Comparison of ENCODE assay signal across 30 mouse cellular contexts in genomic region chr7:54768683-54769082, GRCm38 (mm10).
DNase-seq lines count a peak whose midpoint lies in the region; ATAC-seq and TF ChIP-seq lines count a peak whose summit lies in the region.
"Had no signal": no experiment of that assay in that cellular context is flagged by ENCODE, and none has a peak within 500 bp of the region (broad histone marks: within the 10 kb centered on the region; RNA-seq: fewer than 3 reads in every experiment).

No protein-coding gene starts in this region.

- no peak for TF ChIP-seq CTCF in MEL (IDR thresholded peaks at IDR 0.05 in 2 of 3, conservative IDR thresholded peaks at IDR 0.05 in 1 of 3; ENCODE audit: control insufficient read depth in 1 of 3, insufficient read depth in 1 of 3, low read depth in 2 of 3, low read length in 3 of 3, poor library complexity in 1 of 3, severe bottlenecking in 1 of 3)

- no peak overlapping the region for H3K4me3 ChIP-seq in forebrain, embryonic 11.5 days (ENCODE audit: low read depth, low read length)
- H3K4me3 ChIP-seq in forebrain, embryonic 13.5 days: no peak overlapping the region
- H3K4me3 ChIP-seq in MEL (ENCODE audit: control insufficient read depth in 1 of 2, insufficient read depth in 1 of 2, low read depth in 2 of 2, low read length in 2 of 2): no peak overlapping the region
- H3K4me3 ChIP-seq: embryonic facial prominence, embryonic 15.5 days; forebrain, embryonic 15.5 days; heart, embryonic 10.5 days; heart, embryonic 15.5 days; layer of hippocampus, adult 2 months; left cerebral cortex, adult 2 months; liver, embryonic 12.5 days; megakaryocyte, embryonic 14.5 days; midbrain, embryonic 15.5 days; neural tube, embryonic 15.5 days had no signal

- no peak for DNase-seq in forebrain, embryonic 11.5 days (ENCODE audit: low spot score)
- peak; percentile 9 for DNase-seq in 416B (ENCODE audit: low read depth)
- DNase-seq in MEL (ENCODE audit: low read depth, low spot score): peak; percentile 14
- DNase-seq in forelimb bud, embryonic 11.5 days (ENCODE audit: low read depth, low spot score): peak; percentile 18
- DNase-seq in adrenal gland, adult (ENCODE audit: inconsistent age in 2 of 2, low spot score in 1 of 2): no peak
- no peak for DNase-seq in frontal cortex, adult 2 months (ENCODE audit: extremely low spot score in 1 of 2, low spot score in 1 of 2)
- DNase-seq: adrenal gland, postnatal 36 days; cerebellum, adult 2 months; cerebellum, postnatal 25 days; gastrocnemius, postnatal 10 days; kidney, adult 2 months; kidney, postnatal 36 days; liver, postnatal 0 days; lung, postnatal 36 days; right cerebral cortex, adult 18-20 months; spleen, adult 18-20 months; thymus, postnatal 14 days had no signal

- H3K4me1 ChIP-seq in forebrain, embryonic 11.5 days (replicated peaks; ENCODE audit: control insufficient read depth, insufficient read depth, low read length): no peaks in the 10 kb centered on the region
- 0 out of 2 replicates have a peak, but pooled peaks cover 4% of the 10 kb centered on the region for H3K4me1 ChIP-seq in forebrain, embryonic 13.5 days
- H3K4me1 ChIP-seq in MEL (ENCODE audit: control insufficient read depth in 1 of 2, insufficient read depth in 2 of 2, low read length in 2 of 2): no peaks in the 10 kb centered on the region
- H3K4me1 ChIP-seq: embryonic facial prominence, embryonic 15.5 days; forebrain, embryonic 15.5 days; heart, embryonic 10.5 days; heart, embryonic 15.5 days; liver, embryonic 12.5 days; megakaryocyte, embryonic 14.5 days; midbrain, embryonic 15.5 days; neural tube, embryonic 15.5 days had no signal

- WGBS in forebrain, embryonic 11.5 days: 19% methylated on average over 3 of the region's 3 CpGs
- 13% methylated on average over 3 of the region's 3 CpGs for WGBS in forebrain, embryonic 13.5 days

- H3K4me2 ChIP-seq in forebrain, embryonic 11.5 days (ENCODE audit: low read depth, low read length, severe bottlenecking): no peak overlapping the region
- no peak overlapping the region for H3K4me2 ChIP-seq in forebrain, embryonic 13.5 days
- H3K4me2 ChIP-seq: embryonic facial prominence, embryonic 15.5 days; forebrain, embryonic 15.5 days; heart, embryonic 15.5 days; liver, embryonic 12.5 days; midbrain, embryonic 15.5 days; neural tube, embryonic 15.5 days had no signal

- no peaks in the 10 kb centered on the region for H3K79me2 ChIP-seq in MEL (ENCODE audit: control insufficient read depth, insufficient read depth, low read length, poor library complexity)

- no peak for TF ChIP-seq EP300 in MEL (IDR thresholded peaks at IDR 0.05; ENCODE audit: low read depth in 1 of 2, low read length in 2 of 2)

- TF ChIP-seq POLR2A in MEL (IDR thresholded peaks at IDR 0.05; ENCODE audit: control insufficient read depth in 1 of 2, insufficient read depth in 1 of 2, low read depth in 1 of 2, low read length in 2 of 2, poor library complexity in 1 of 2): no peak

- H3K9me3 ChIP-seq in forebrain, embryonic 11.5 days (ENCODE audit: control insufficient read depth, low read length): no peaks in the 10 kb centered on the region
- no peaks in the 10 kb centered on the region for H3K9me3 ChIP-seq in forebrain, embryonic 13.5 days (replicated peaks)
- no peaks in the 10 kb centered on the region for H3K9me3 ChIP-seq in MEL (replicated peaks; ENCODE audit: insufficient read depth, low read length)
- H3K9me3 ChIP-seq: embryonic facial prominence, embryonic 15.5 days; forebrain, embryonic 15.5 days; heart, embryonic 10.5 days; heart, embryonic 15.5 days; liver, embryonic 12.5 days; megakaryocyte, embryonic 14.5 days; midbrain, embryonic 15.5 days; neural tube, embryonic 15.5 days had no signal

- H3K27ac ChIP-seq in forebrain, embryonic 11.5 days (ENCODE audit: low read depth, low read length): no peak overlapping the region
- no peak overlapping the region for H3K27ac ChIP-seq in forebrain, embryonic 13.5 days
- H3K27ac ChIP-seq in MEL (ENCODE audit: control insufficient read depth, low read depth, low read length): no peak overlapping the region
- H3K27ac ChIP-seq: embryonic facial prominence, embryonic 15.5 days; forebrain, embryonic 15.5 days; heart, embryonic 10.5 days; heart, embryonic 15.5 days; layer of hippocampus, adult 2 months; left cerebral cortex, adult 2 months; liver, embryonic 12.5 days; midbrain, embryonic 15.5 days; neural tube, embryonic 15.5 days had no signal

- no peaks in the 10 kb centered on the region for H3K27me3 ChIP-seq in forebrain, embryonic 11.5 days (ENCODE audit: control insufficient read depth, insufficient read depth, low read length)
- no peaks in the 10 kb centered on the region for H3K27me3 ChIP-seq in forebrain, embryonic 13.5 days
- H3K27me3 ChIP-seq in MEL (ENCODE audit: control insufficient read depth in 1 of 2, insufficient read depth in 2 of 2, low read length in 2 of 2): no peaks in the 10 kb centered on the region
- H3K27me3 ChIP-seq: embryonic facial prominence, embryonic 15.5 days; forebrain, embryonic 15.5 days; heart, embryonic 15.5 days; liver, embryonic 12.5 days; megakaryocyte, embryonic 14.5 days; midbrain, embryonic 15.5 days; neural tube, embryonic 15.5 days had no signal

- no peaks in the 10 kb centered on the region for H3K36me3 ChIP-seq in forebrain, embryonic 11.5 days (ENCODE audit: control insufficient read depth, insufficient read depth, low read length)
- H3K36me3 ChIP-seq in forebrain, embryonic 13.5 days (ENCODE audit: poor library complexity, severe bottlenecking): no peaks in the 10 kb centered on the region
- no peaks in the 10 kb centered on the region for H3K36me3 ChIP-seq in MEL (ENCODE audit: control insufficient read depth in 1 of 2, insufficient read depth in 2 of 2, low read length in 2 of 2)
- H3K36me3 ChIP-seq: embryonic facial prominence, embryonic 15.5 days; forebrain, embryonic 15.5 days; heart, embryonic 10.5 days; heart, embryonic 15.5 days; liver, embryonic 12.5 days; midbrain, embryonic 15.5 days; neural tube, embryonic 15.5 days had no signal

- peak; percentile 56 for ATAC-seq in forebrain, embryonic 11.5 days (replicated peaks; ENCODE audit: low FRiP score)
- no peak for ATAC-seq in forebrain, embryonic 13.5 days
- ATAC-seq: CD4-positive, CD25-positive, alpha-beta regulatory T cell, adult 4 months; forebrain, embryonic 15.5 days; hindbrain, embryonic 16.5 days; liver, embryonic 12.5 days; liver, postnatal 0 days; midbrain, embryonic 15.5 days had no signal

- H3K9ac ChIP-seq in forebrain, embryonic 11.5 days (ENCODE audit: low read length): no peak overlapping the region
- no peak overlapping the region for H3K9ac ChIP-seq in forebrain, embryonic 13.5 days
- H3K9ac ChIP-seq in MEL (ENCODE audit: control insufficient read depth, low read depth, low read length, poor library complexity, severe bottlenecking): no peak overlapping the region
- H3K9ac ChIP-seq: embryonic facial prominence, embryonic 15.5 days; forebrain, embryonic 15.5 days; heart, embryonic 15.5 days; liver, embryonic 12.5 days; liver, postnatal 0 days; midbrain, embryonic 15.5 days; neural tube, embryonic 15.5 days had no signal

- TF ChIP-seq RAD21 in MEL (IDR thresholded peaks at IDR 0.05; ENCODE audit: low read depth, low read length): no peak

TF ChIP-seq in MEL, 35 proteins besides CTCF, POLR2A, EP300 and RAD21:
- no peak for TF ChIP-seq ETS1 (IDR thresholded peaks at IDR 0.05; ENCODE audit: low read depth, low read length)
- no peak for TF ChIP-seq ELF1 (IDR thresholded peaks at IDR 0.05; ENCODE audit: low read depth, low read length)
- no peak for TF ChIP-seq BHLHE40 (IDR thresholded peaks at IDR 0.05; ENCODE audit: borderline replicate concordance, low read depth, low read length)
- TF ChIP-seq MAX (IDR thresholded peaks at IDR 0.05; ENCODE audit: low read length): no peak
- no peak for TF ChIP-seq TBP (IDR thresholded peaks at IDR 0.05; ENCODE audit: low read depth, low read length)
- no peak for TF ChIP-seq MYB (IDR thresholded peaks at IDR 0.05; ENCODE audit: low read depth, low read length)
- TF ChIP-seq ZMIZ1 (IDR thresholded peaks at IDR 0.05; ENCODE audit: low read depth, low read length): no peak
- no peak for TF ChIP-seq UBTF (IDR thresholded peaks at IDR 0.05; ENCODE audit: borderline replicate concordance, insufficient read depth, low read depth, low read length)
- TF ChIP-seq NELFE (IDR thresholded peaks at IDR 0.05; ENCODE audit: low read depth, low read length): no peak
- TF ChIP-seq RCOR1 (IDR thresholded peaks at IDR 0.05; ENCODE audit: low read depth, low read length): no peak
- TF ChIP-seq USF2 (IDR thresholded peaks at IDR 0.05; ENCODE audit: borderline replicate concordance in 1 of 2, insufficient read depth in 1 of 2, low read depth in 1 of 2, low read length in 2 of 2): no peak

Comparison
In these comparisons a context has a peak if more than half of its experiments do, and no peak if none do; other contexts are left out.
1. DNase-seq: peak in 416B (single experiment), MEL (single experiment) and forelimb bud, embryonic 11.5 days (single experiment); none in forebrain, embryonic 11.5 days (single experiment), adrenal gland, adult (0 of 2) and frontal cortex, adult 2 months (0 of 2).